Mouse (Mus musculus) right cerebral cortex, postnatal 25 days (tissue): ENCODE measurements around the gene Lman2.

Experiments used
- DNase-seq: peaks from one replicate; pipeline ENCODE4 v3.0.0; 2022

The Lman2 gene

DNA sequence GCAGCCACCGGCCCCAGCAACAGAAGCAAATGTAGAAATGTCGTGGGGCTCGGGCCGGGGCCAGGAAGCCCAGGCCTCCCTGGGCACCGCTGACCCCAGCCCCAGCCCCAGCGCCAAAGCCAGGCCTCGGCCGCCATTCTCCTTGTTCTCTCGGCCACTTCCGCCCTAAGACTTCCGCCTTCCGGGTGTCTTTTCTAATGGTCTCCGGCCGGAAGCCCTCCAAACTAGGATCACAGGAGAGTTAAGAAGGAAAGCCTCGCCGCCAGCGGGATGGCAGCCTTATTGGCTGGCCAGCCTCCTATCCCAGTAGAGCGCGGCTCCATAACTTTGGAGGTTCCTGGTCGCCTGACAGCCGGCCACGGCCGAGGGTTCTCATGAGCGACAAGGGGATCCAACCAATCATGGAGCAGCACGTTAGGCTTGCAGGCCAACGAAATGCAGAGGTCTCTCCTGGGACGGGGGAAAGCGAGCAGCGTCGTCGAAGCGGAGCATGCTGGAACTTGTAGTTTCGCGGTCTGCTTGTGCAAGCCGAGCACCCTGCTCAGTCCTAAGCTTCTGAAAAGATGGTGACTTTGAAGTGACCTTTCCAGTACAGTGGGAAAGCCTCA is at the start of gene Lman2:
Lman2 (minus strand) TSS at position 331 of the 608 bp plus-strand sequence.
- DNase-seq = peak; percentile 98

DNA sequence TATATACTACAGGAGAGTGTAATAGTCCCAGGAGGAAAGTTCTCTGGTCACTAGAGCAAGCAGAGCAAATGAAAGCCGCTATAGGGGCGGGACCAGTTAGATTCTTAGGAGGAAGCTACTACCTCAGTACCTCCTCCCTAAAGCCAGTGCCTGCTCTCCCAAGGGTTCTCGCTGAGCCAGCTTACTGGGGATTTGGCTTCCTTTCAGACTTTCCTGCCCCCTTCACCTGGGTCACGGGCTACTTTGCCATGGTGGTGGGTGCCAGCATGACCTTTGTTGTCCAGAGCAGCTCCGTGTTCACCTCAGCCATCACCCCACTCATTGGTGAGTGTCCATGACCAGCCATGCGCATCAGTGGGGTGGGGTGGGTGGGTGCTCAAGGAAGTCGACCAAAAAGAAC is 49.2 kb upstream of the Lman2 start:
- no peak for DNase-seq

DNA sequence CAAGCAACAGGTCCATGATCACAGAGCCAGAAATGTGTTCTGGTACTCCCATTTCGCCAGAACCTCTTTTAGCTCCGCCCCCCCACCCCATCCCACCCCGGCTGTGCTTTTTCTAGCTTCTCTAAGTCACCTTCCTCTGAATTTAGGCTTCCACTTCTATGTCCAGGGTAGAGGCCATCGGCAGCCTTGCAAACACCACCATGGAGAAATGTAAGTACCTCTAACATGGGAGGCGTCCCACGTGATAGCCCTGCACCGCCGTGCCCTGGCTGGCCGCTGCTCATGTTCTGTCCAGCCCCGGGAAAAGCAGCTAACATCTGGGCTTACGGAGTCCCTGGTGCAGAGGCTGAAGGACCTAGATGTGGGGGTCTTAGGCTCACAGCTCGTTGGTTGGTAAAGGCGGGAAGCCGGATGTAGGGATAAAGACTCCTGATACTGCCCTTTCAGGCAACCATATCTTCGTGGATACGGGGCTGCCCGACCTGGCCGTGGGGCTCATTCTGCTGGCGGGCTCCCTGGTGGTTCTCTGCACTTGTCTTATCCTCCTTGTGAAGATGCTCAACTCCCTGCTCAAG is 46.0 kb upstream of the Lman2 start:
- DNase-seq = no peak

DNA sequence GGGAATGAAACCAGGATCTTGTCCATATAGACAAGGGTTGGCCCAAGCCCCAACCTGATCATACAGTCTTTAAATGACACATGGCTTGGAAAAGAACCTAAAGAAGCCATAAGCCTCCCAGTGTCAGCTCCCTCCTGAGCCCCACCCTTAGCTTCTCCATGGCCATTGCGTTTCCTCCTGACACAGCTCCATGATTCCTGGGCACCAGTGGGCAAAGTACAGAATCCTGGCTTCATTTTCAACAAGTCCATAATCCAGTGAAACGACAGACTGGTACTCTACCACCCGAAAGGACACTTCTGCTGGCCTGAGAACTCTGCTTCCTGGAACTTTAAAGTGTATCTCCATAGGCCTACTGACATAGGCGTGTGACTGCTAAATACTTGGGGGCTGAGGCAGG is 44.8 kb upstream of the Lman2 start:
- no peak for DNase-seq

DNA sequence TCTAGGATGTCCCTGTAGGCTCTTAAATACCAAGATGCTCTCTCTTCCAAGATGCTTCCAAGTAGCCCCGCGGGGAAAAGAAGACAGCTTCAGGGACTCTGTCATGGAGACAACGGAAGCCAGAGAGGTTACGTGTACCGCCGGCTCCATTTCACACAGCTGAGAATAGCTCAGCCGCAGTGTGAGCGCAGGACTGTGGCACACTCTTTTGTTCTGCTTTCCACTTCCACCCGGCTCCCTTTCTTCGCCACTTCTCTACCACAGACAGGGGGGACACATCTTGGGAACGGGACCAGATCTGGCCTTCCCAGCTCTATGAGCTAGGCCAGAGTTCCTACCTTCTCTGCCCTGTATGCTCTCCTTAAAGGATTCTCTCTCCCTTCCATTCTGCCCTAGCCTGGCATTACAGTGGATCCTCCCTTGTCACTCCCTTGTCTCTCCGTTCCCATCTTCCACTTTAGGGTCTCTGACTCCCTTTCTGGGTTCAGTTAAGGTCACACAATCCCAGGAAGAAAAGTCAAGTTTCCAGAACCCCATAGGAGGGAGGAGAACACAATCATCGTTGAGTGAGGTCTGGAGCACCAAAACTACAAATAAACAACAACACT is 43.3 kb upstream of the Lman2 start:
- DNase-seq = no peak

DNA sequence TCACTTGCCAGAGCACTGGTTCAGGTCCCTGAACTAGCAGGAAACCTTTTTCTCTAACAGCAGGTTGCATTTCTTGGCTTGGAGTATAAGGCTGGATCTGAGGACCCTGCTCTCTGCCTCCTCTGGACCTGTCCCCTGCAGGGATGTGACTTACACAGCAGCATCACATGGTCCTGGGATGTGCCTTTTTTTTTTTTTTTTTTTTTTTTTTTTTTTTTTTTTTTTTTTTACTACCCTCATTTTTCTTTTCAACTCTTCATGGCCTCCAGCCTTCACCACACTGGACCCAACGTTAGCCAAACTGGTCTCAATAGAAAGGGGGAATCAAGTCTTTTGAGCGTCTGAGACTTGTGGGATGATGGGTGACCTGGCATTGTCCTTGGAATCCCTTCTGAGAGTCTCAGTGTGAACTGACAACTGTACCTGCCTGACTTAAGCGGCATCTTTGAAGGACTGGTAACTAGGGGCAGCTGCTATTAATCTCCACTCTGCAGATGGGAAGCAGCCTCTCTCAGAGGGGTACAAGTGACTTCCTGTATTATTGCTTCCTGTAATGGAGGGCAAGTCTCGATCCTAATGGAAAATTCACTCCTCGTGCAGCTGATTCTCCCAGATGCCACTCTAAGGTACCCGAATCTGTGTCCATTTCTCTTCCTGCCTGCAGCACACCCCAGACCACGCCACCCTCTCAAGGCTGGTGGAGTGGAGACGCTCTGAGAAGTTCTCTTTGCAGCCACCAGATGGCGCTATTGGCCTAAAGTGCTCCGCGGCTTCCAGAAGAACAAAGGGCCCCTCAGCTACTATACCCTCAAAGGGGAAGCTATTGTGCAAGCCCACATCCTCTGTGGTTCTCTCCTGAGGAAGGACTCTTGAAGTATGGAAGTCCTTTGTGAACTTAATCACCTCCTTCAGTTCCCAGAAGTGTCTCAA is 42.5 kb upstream of the Lman2 start:
- peak; percentile 82 for DNase-seq

DNA sequence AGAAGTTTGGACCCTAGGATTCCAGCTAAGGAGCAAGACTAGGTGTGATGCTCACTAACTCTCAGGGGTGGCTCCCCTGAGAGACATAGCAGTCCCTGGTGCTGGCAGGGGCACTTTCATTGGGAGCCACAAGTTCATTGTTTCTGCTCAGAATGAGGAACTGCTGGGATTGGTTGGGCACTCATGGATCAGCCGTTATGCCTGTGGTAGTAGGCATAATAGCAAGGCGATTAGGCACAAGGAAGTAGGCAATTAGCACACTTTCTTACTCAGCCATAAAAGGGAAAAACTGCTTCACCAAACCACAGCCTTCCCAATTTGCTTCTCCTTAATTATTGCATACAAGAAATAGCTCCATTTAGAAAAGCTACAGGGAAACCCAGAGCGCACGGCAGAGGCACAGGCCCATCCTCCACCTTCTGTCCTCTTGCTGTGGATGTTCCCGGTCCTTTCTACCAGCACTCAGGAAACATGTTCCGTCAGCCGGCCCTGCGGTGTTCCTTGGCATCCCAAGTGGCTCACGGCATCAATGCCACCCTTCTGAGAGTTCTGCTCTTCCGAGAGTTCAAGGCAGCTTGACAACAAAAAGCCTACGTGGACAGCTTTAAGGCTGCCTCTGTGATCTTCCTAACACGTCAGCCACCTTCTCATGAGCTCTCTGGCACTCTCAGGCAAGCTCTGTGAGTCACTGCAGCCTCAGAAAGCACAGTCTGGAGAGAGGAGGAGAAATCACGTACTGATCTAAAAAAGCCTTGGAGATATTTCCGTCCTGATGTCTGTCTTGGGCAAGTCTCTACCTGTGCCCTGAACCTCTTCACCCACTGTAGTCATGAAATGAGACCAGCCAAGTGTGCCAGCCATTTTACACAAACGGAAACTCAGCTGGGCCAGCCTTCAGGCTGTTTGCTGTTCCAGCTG is 41.6 kb upstream of the Lman2 start:
- DNase-seq = peak; percentile 59

DNA sequence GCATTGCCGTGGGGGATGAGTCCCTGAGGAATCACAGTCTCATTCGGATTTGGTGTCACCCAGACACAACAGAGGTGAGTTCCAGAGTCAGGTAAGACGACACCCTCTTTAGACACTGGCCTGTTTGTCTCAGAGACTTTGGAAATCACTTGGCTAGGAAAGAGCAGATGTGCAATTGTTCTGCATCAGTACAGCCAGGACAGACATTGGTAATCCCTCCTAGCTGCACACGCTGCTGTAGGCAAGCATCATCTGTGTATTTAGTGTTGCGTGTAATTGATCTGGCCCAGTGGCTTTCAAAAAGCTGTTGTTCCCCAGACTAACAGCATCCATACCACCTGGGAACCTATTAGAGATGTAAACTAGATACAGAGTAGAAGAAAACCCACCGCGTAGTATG is 40.7 kb upstream of the Lman2 start:
- DNase-seq = no peak

DNA sequence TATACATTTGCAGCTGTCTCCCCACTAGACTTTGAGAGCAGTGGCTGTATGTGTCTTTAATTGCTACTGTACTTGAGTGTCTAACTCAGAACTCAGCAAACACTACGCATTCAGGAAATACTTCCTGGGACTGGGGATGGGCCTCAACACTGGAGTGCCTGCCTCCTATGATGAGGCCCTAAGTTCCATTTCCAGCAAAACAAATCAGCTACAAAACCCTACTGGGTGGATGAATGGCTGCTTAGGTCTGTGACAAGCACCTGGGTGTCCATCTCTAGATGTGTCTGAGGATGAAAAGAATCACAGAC is 37.4 kb upstream of the Lman2 start:
- no peak for DNase-seq

DNA sequence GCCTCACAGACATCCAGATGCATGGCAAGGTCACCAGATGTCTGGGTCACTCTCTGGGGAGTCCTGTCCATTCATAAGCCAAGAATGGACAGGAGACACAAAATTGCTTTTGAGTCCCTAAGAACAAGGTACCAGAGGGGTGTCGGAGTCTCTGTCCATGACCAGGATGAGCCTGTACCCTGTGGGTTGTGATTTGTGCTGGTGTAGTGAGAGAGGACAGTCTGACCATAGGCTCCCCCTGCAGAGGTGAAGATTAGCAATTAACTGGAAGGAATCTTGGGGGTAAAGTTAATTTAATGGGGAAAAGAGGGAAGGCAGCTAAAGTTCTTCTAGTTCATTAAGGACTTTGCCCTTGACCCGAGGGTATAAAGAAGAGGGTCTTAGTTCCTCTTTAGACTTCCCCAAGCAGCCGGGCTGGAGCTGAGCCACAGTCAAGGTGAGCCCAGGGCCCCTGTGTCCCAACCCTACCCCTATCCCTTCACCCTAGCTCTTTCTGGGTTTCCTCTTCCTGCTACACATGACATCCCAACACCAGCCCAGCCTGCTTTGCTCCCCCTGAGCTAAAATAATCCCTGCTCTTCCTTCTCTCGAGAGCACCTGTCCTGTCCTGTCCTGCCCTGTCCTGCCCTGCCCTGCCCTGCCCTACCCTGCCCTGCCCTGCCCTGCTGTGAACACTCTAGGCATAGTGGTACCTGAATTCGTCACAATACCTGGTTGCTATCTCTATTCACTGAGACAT is 36.9 kb upstream of the Lman2 start:
- no peak for DNase-seq

DNA sequence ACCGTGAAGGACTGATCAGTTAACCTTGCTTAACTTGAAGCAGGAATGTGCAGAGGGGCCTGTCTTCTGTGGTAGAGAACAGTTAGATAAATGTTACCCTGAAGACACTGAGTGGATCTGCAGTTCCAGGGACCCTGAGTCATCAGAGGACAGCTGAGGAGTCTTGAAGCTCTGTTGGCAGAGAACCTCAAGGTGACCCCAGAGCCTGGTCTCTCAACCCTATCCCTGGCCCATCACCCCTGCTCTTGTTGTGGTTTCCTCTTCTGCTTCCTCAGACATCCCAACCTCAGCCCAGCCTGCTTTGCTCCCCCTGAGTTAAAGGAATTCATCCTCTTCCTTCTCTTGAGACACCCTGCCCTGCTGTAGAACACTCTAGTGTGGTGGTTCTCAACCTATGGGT is 35.5 kb upstream of the Lman2 start, which contains the start of gene Slc34a1:
Slc34a1 (plus strand) TSS at position 100 of the 400 bp plus-strand sequence.
- DNase-seq = no peak

DNA sequence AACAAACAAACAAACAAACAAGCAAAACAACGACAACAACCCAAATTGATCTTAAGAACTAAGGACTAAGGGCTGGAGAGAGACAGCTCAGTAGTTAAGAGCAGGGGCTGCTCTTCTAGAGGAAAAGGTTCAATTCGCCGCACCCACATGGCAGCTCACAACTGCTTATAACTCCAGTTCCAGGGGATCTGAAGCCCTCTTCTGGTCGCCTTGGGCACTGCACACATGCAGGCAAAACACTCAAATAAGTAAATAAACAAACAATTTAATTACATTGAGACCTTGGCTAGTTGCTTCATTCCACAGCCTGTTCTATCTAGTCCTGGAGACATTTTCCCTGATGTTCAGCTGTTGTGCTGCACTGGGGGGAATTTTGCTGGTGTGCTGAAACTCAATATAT is 30.4 kb upstream of the Lman2 start:
- DNase-seq = no peak

DNA sequence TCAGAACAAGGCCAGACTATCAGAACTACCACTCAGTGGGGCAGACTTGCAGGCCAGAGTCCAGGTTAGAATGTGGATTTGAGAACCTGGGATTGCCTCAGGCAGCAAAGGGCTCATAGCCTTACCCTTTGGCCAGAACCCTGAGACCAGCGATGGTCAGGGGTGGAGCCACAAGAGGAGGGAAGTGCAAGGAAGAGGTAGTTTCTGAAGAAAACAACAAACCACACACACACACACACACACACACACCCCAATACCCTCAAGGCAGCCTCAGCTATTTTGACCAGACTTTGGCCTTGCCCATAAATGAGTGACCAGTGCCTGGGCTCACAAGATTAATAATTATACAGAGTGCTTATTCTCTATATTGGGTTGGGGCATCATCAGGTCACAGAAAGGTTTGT is 29.0 kb upstream of the Lman2 start:
- no peak for DNase-seq

DNA sequence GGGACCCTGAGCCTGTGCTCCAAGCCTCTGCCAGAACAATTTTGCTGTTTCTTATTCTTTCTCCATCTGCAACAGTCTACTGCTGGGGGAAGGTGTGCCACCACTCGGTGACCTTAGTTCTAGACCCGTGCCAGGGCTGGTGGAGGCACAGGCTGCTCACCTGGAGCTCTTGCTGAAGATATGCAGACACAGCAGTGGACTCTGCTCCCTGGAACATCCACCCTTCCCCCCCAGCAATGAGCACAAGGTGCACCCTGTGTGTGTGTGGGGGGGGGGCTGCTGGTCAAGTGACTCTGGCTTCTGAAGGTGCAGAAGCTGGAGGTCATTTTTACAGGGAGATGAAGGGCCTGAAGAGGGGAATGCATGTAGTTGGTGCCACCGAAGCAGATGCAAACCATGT is 28.1 kb upstream of the Lman2 start:
- no peak for DNase-seq

DNA sequence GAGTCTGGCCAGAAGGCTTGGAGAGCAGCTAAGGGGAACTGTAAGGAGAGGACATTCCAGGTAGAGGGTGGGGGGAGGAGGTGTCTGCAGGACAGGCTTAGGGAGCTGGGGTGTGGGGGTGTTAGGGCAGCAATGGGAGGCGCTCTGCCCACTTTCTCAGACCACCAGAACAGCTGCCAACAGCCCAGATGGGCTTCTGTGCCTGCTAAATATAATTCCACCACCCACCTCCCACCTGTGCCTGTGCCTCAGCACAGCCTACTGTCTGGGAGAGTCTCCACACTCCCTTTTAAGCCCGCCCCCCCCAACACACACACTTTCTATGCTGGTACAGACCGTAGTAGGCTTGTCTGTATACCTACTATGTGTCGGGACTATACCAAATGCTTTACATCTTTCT is 19.2 kb upstream of the Lman2 start:
- peak; percentile 82 for DNase-seq

DNA sequence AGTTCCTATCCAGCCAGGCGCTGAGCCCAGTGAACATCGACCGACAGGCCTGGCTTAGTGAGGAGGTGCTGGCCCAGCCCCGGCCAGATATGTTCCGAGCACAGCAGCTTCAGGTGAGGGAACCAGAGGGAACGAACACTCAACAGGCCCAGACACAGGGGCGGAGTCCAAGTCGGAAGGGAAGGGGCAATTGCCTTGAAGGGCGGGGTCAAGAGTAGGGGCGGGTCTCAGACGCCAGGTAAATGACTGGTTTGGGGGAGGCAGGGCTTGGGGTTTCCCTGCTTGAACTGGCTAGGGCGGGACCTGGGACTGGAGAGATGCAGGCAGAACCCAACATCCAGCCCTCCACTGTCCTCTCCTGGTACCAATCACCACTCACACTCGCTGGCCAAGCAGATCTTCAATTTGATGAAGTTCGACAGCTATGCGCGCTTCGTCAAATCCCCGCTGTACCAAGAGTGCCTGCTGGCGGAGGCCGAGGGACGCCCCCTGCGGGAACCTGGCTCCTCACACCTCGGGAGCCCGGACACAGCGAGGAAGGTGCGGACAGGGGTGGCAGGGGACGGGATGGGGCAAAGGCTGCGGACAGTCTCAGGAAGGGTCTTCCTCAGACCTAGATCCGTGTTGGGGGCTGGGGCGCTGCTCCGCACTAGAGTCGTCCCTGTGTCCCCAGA is 16.5 kb upstream of the Lman2 start:
- DNase-seq = no peak

DNA sequence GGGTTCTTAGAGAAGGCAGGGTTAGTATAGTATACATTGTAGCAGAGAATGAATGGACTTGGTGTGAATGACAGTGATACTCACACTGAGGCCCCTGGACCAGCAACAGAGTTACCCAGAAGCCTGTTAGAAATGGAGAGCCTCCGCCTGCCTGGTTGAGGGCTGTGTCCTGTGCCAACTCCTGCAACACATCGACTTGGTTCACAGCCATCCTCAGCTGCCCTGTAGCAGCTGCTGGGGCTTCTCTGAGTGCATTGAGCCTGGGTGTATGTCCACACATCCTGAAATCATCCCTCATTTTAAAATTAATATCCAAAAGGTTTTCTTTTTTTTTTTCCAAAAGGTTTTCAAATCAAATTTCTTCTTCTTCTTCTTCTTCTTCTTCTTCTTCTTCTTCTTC is 13.3 kb upstream of the Lman2 start:
- no peak for DNase-seq

DNA sequence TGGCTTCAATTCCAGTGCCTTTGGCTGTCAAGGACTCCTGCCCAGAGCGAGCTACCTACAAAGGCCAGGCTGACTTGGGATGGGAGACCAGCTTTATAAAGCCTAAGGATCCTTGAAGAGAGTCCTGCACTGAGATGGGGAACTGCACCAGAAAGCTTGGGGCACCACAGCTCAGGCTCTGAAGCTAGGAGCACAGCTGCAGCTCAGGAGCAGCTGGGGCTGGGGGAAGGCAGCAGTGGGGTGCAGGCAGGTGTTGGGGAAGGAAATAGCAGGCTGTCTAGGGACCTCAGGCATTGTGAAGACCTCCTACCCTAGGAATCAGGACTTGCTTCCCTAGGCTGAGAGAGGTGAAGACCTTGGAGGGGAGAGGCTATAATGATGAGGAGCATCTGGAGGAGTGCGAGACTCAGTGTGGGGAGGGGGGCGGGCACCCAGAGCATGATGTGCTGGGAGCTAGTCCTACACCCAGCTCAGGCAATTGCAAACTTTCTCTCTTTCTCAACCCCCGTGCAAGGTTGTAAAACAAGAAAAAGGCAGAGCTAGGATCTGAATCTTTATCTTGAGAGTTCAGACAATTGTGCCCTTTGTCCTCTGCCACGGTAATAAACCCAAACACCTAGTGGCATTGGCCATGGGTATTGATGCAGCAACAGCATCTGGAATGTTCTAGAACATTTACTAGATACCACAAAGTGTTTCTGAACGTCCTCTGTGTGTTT is 11.8 kb upstream of the Lman2 start:
- DNase-seq = no peak

DNA sequence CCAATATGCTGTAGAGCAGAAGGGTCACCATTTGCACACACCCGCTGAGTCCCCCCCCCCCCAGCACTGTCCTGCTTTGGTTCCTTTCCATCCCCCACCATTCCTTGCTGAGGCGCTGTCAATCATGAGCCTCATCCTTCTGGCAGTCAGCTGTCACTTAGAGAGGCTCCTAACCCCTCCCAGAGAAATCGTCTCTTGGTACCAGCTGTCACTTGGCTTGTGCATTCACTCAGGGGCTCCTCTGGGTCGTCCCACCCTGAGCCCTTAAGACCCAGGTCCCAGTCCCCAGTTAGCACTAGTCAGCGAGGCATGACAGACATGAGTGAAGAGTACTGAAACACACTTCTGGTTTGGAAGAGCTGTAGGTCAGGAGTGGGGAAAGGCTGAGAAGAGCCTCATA is 9.2 kb upstream of the Lman2 start:
- no peak for DNase-seq

DNA sequence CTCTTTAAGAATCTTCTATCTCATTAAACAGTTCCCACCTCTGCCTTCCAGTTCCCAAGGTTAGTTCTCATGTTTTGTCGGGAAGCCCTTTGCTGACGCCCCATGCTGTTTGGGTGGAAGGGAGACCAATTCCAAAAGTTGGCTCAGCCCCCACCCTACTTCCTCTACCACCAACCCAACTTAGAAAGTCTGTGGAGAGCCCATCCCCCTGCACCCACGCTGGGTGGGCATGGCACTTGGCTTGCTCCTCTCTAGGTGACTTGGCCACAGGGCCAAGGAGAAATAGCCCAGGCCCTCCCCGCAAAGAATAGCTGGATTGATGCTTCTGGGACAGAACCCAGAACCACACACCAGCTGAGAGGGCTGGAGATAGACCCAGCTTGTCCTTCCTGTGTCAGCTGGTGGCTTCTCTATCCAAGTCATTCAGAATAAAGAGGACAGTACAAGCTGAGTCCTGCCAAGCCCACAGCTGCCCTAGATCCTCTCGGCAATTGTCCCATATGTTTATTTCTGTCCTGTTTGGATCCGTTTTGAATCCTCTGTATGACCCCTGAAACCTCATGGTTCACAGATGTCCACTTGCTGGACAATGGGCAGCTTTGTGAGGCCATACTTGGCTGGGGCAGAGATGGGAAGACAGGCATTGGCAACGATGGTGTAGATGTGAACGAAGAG is 8.6 kb upstream of the Lman2 start:
- no peak for DNase-seq
